Mouse (Mus musculus) forebrain, postnatal 0 days (tissue): ENCODE measurements at regions not wholly inside any gene's neighbourhood (a gene's known extent, or its start where the extent isn't known, plus 50 kb on each side); places are given as distances from the start of the nearest gene placed in this dataset.
A peak's percentile ranks its signal among the peaks of the same experiment; 100 is the strongest.

Experiments used
- ATAC-seq: fragments of 200-750 bp; cut with Nextera tagmentation; 2 replicates; pipeline ENCODE4 v1.8.0; 2017; ENCODE audit warnings: mild to moderate bottlenecking, moderate library complexity
- DNase-seq: peaks from one replicate; pipeline ENCODE4 v3.0.0-alpha.2; 2015
- H3K27ac ChIP-seq: fragments of 300-500 bp; sonication (generic); 2 replicates; pipeline ENCODE4 v1.5.1; 2014; ENCODE audit warnings: low read depth, mild to moderate bottlenecking, antibody characterized with exemption, low read length, moderate library complexity, mixed read lengths
- H3K27me3 ChIP-seq: fragments of 300-500 bp; sonication (generic); 2 replicates; pipeline ENCODE4 v1.6.1; 2014; ENCODE audit warnings: mild to moderate bottlenecking, low read length, mixed read lengths; ENCODE audit not compliant: insufficient read depth
- H3K36me3 ChIP-seq: fragments of 300-500 bp; sonication (generic); 2 replicates; pipeline ENCODE4 v1.6.1; 2014; ENCODE audit warnings: mild to moderate bottlenecking, moderate library complexity; ENCODE audit not compliant: insufficient read depth
- H3K4me1 ChIP-seq: fragments of 300-500 bp; sonication (generic); 2 replicates; pipeline ENCODE4 v1.6.1; 2014; ENCODE audit warnings: antibody characterized with exemption; ENCODE audit not compliant: insufficient read depth
- H3K4me2 ChIP-seq: fragments of 300-500 bp; sonication (generic); 2 replicates; pipeline ENCODE4 v1.6.1; 2014; ENCODE audit warnings: low read depth, mild to moderate bottlenecking, moderate library complexity
- H3K4me3 ChIP-seq: fragments of 300-500 bp; sonication (generic); 2 replicates; pipeline ENCODE4 v1.5.1; 2014; ENCODE audit warnings: low read depth, low read length, mixed read lengths
- H3K9ac ChIP-seq: fragments of 300-500 bp; sonication (generic); 2 replicates; pipeline ENCODE4 v1.6.1; 2014; ENCODE audit warnings: mild to moderate bottlenecking
- H3K9me3 ChIP-seq: fragments of 300-500 bp; sonication (generic); 2 replicates; pipeline ENCODE4 v1.6.1; 2016; ENCODE audit warnings: low read length
- CTCF ChIP-seq: sonication (generic); IDR thresholded peaks from 2 replicates; pipeline ENCODE4 v1.5.1; 2016; ENCODE audit warnings: antibody characterized with exemption, control low read depth, low read depth
- WGBS: fragments of 180-500 bp; shearing (Covaris S2); extraction: QIAGEN DNeasy Blood & Tissue Kit; methylation state at CpG from one replicate; pipeline ENCODE4 v1.1.7; 2014; 5-methylcytosine and 5-hydroxymethylcytosine counted together

DNA sequence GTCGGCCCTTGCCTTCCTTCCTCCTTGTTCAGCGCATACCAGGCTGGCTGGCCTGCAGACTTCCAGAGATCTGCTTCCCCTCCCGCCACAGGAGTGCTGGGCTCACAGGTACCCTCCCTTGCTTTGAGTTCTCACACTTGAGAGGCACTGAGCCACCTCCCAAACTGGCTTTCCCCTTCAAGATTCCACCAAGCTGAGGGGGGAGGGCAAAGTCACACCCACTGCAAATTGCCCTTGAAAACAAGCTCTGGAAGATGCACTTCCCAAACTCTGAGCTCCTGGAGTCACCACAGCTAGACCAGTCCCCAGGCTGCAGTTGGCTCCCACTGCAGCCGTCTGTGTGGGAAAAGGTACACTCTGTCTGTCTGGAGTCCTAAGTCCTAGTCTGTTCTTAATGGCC lies 142.1 kb upstream of the Slc22a12 start:
- no peak overlapping the region for H3K9ac ChIP-seq
- 50% methylated on average over 4 of the region's 4 CpGs for WGBS
- H3K27ac ChIP-seq: no peak overlapping the region
- H3K4me1 ChIP-seq: no peaks in the 10 kb centered on the region
- no peaks in the 10 kb centered on the region for H3K9me3 ChIP-seq
- H3K4me3 ChIP-seq: no peak overlapping the region
- ATAC-seq: no peak
- H3K27me3 ChIP-seq: no peaks in the 10 kb centered on the region
- H3K4me2 ChIP-seq: no peak overlapping the region
- no peak for TF ChIP-seq CTCF
- no peaks in the 10 kb centered on the region for H3K36me3 ChIP-seq
- no peak for DNase-seq

- Histone ChIP-seq H3K27me3 (no peaks in the 10 kb centered on the region), H3K9me3 (no peaks in the 10 kb centered on the region), H3K4me2 (no peak overlapping the region), H3K9ac (no peak overlapping the region), H3K4me3 (no peak overlapping the region), H3K36me3 (no peaks in the 10 kb centered on the region), H3K4me1 (no peaks in the 10 kb centered on the region; the same call in 1 of the 2 replicates), H3K27ac (no peak overlapping the region)
- no peak for DNase-seq
- WGBS: 15% methylated on average over 12 of the region's 14 CpGs
- TF ChIP-seq CTCF: no peak
- no peak for ATAC-seq
Measured at GRCm38 (mm10) chr19:6679392-6680307, 136.8 kb upstream of the Slc22a12 start.

DNA sequence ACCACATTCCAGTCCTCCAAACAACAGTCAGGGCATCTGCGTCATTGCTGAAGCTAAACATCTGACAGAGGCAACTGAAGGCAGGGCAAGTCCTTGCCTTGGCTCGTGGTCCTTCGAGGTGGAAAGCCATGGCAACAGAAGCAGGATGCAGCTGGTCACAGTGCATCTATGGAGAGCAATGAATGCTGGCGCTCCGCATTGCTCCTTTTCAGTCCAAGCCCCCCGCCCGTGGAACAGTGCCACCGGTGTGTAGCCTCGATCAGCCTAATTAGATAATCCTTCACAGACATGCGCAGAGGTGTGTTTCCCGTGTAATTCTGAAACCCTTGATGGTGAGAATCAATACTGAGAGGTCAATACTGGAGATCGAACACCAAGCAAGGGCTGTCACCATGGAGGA lies 134.7 kb upstream of the Slc22a12 start:
- DNase-seq (no peak), ATAC-seq (peak; percentile 14; the same call in 1 of the 2 replicates)
- Histone ChIP-seq H3K9ac (no peak overlapping the region), H3K27me3 (no peaks in the 10 kb centered on the region), H3K36me3 (no peaks in the 10 kb centered on the region), H3K4me2 (no peak overlapping the region), H3K9me3 (no peaks in the 10 kb centered on the region), H3K4me3 (no peak overlapping the region), H3K27ac (no peak overlapping the region), H3K4me1 (no peaks in the 10 kb centered on the region; the same call in 1 of the 2 replicates)
- TF ChIP-seq CTCF: no peak
- 44% methylated on average over 12 of the region's 12 CpGs for WGBS

- Histone ChIP-seq H3K36me3 (no peaks in the 10 kb centered on the region), H3K9me3 (no peaks in the 10 kb centered on the region), H3K27me3 (no peaks in the 10 kb centered on the region), H3K4me1 (no peaks in the 10 kb centered on the region; the same call in 1 of the 2 replicates), H3K4me2 (no peak overlapping the region), H3K9ac (no peak overlapping the region), H3K27ac (no peak overlapping the region), H3K4me3 (no peak overlapping the region)
- DNase-seq (no peak), ATAC-seq (no peak)
- TF ChIP-seq CTCF: no peak
- WGBS: 34% methylated on average over 3 of the region's 3 CpGs
Measured at GRCm38 (mm10) chr19:6675586-6675985, 132.8 kb upstream of the Slc22a12 start.

DNA sequence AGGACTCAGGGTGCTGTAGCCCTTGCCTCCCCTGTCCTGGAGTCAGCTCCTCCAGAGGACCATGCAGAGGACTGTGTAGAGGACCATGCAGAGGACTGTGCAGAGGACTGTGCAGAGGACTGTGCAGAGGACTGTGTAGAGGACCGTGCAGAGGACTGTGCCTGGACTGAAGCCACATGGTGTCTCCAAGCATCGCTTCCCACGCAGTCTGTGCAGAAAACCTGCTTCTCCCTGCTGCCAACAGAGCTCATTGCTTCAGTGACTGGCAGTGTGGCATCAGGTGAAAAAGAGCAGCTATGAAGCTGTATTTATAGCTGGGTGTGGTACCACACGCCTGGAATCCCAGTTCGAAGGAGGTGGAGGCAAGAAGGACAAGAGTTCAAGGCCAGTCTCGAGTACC lies 128.9 kb upstream of the Slc22a12 start:
- no peak for TF ChIP-seq CTCF
- H3K4me1 ChIP-seq: no peaks in the 10 kb centered on the region; the same call in 1 of the 2 replicates
- no peak overlapping the region for H3K4me3 ChIP-seq
- WGBS: 74% methylated on average over 6 of the region's 6 CpGs
- no peak overlapping the region for H3K27ac ChIP-seq
- no peaks in the 10 kb centered on the region for H3K27me3 ChIP-seq
- H3K9me3 ChIP-seq: no peaks in the 10 kb centered on the region
- no peak for DNase-seq
- no peak overlapping the region for H3K4me2 ChIP-seq
- no peak for ATAC-seq
- no peaks in the 10 kb centered on the region for H3K36me3 ChIP-seq
- H3K9ac ChIP-seq: no peak overlapping the region

DNA sequence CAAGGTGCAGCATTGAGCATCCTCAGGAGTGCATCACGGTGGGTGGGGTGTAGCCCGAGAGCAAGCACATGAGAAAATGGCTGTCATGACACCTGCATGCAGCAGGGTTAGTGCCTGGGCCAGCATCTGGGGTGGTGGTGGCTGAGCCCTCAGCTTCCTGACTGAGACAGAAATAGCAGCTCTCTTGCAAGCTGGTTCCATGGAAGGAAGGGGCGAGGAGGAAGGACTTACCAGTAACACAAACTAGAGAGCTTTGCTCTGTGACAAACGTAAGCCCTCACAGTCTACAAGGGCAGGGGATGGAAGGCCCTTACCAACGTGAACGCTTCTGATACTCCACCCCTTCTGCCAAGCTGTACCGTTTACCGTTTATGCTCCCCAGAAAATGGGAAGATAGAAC lies 127.0 kb upstream of the Slc22a12 start:
- no peak overlapping the region for H3K9ac ChIP-seq
- no peak for ATAC-seq
- no peak overlapping the region for H3K4me2 ChIP-seq
- no peaks in the 10 kb centered on the region for H3K9me3 ChIP-seq
- no peaks in the 10 kb centered on the region for H3K4me1 ChIP-seq
- no peak overlapping the region for H3K4me3 ChIP-seq
- 80% methylated on average over 8 of the region's 8 CpGs for WGBS
- no peak overlapping the region for H3K27ac ChIP-seq
- DNase-seq: no peak
- no peaks in the 10 kb centered on the region for H3K36me3 ChIP-seq
- no peaks in the 10 kb centered on the region for H3K27me3 ChIP-seq
- TF ChIP-seq CTCF: no peak

GRCm38 (mm10) chr19:6668545-6668944 lies 125.7 kb upstream of the Slc22a12 start:
- Histone ChIP-seq H3K27ac (no peak overlapping the region), H3K9ac (no peak overlapping the region), H3K36me3 (no peaks in the 10 kb centered on the region), H3K9me3 (no peaks in the 10 kb centered on the region), H3K4me3 (no peak overlapping the region), H3K27me3 (no peaks in the 10 kb centered on the region), H3K4me2 (no peak overlapping the region), H3K4me1 (no peaks in the 10 kb centered on the region)
- WGBS: 42% methylated on average over 2 of the region's 2 CpGs
- DNase-seq (no peak), ATAC-seq (no peak)
- no peak for TF ChIP-seq CTCF
